Mouse (Mus musculus): ENCODE measurements around the gene Tmem273. TPM values are rescaled to one million over a fixed set of nuclear protein-coding genes. Genes with fewer than 3 reads are reported as not detected.

The Tmem273 gene
- polyA plus RNA-seq, 1 experiment: 1.0 TPM

DNA sequence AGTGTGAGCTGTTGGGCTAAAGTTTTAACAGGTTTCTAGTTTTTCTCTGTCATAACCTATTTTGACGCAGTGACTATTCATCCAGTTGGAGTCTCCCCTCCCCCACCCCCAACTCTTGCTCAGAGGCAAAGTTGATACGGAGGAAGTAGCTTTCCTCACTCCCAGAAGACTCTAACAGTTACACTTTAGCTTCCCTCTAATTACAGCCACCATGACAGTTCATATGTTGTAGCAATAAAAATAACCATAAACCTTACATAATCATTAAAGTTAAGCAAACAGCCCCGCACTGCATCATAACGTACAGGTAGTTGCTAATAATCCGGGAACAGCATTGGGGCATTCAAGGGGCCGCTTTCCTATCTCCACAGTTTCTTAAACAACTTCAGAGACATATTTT lies 15.2 kb upstream of the Tmem273 start:
- no peaks in the 10 kb centered on the region for H3K4me1 ChIP-seq (ENCODE audit: control insufficient read depth, insufficient read depth, low read length)
- H3K27me3 ChIP-seq (replicated peaks; ENCODE audit: control insufficient read depth, insufficient read depth, low read length): no peaks in the 10 kb centered on the region
- H3K36me3 ChIP-seq (ENCODE audit: control insufficient read depth, insufficient read depth, low read length): no peaks in the 10 kb centered on the region
- no peak overlapping the region for H3K4me3 ChIP-seq (ENCODE audit: insufficient read depth, low read depth, low read length)
- DNase-seq: no peak
- H3K27ac ChIP-seq (ENCODE audit: insufficient read depth, low read depth, low read length): no peak overlapping the region
- WGBS: 77% methylated on average over 6 of the region's 6 CpGs
- TF ChIP-seq CTCF (conservative IDR thresholded peaks at IDR 0.05; ENCODE audit: insufficient read depth, insufficient read length, low read depth, low read length): no peak
- TF ChIP-seq POLR2A (IDR thresholded peaks at IDR 0.05; ENCODE audit: low read depth, low read length): no peak

DNA sequence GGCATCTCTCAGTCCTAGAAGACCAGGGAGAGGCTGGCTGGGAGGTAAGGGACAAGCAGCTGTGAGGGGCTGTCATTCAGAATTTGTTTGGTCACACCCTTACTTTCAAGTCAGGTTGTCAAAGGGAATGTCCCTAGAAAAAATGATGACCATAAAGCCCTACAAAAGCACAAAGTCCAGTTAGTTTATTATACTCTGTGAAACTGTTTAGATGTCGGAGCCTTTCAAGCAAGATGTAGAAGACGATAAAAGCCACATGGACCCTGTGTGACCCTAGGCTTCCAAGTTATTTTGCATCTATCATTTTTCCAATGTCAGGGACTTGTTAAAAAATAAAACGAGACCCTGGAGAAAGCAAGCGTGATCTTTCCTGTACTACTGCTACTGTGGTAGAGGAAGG lies 13.7 kb upstream of the Tmem273 start:
- WGBS: 78% methylated on average over 4 of the region's 4 CpGs
- no peak for DNase-seq
- TF ChIP-seq CTCF (conservative IDR thresholded peaks at IDR 0.05; ENCODE audit: insufficient read depth, insufficient read length, low read depth, low read length): no peak
- TF ChIP-seq POLR2A (IDR thresholded peaks at IDR 0.05; ENCODE audit: low read depth, low read length): no peak
- Histone ChIP-seq H3K27me3 (replicated peaks; ENCODE audit: control insufficient read depth, insufficient read depth, low read length) (no peaks in the 10 kb centered on the region), H3K27ac (ENCODE audit: insufficient read depth, low read depth, low read length) (no peak overlapping the region), H3K4me3 (ENCODE audit: insufficient read depth, low read depth, low read length) (no peak overlapping the region), H3K4me1 (ENCODE audit: control insufficient read depth, insufficient read depth, low read length) (no peaks in the 10 kb centered on the region), H3K36me3 (ENCODE audit: control insufficient read depth, insufficient read depth, low read length) (no peaks in the 10 kb centered on the region)

- no peak overlapping the region for H3K27ac ChIP-seq (ENCODE audit: insufficient read depth, low read depth, low read length)
- H3K4me1 ChIP-seq (ENCODE audit: control insufficient read depth, insufficient read depth, low read length): no peaks in the 10 kb centered on the region
- H3K36me3 ChIP-seq (ENCODE audit: control insufficient read depth, insufficient read depth, low read length): no peaks in the 10 kb centered on the region
- peak; percentile 26; the same call in 1 of the 2 replicates for TF ChIP-seq CTCF (conservative IDR thresholded peaks at IDR 0.05; ENCODE audit: insufficient read depth, insufficient read length, low read depth, low read length)
- TF ChIP-seq POLR2A (IDR thresholded peaks at IDR 0.05; ENCODE audit: low read depth, low read length): no peak
- WGBS: 67% methylated on average over 3 of the region's 3 CpGs
- no peaks in the 10 kb centered on the region for H3K27me3 ChIP-seq (replicated peaks; ENCODE audit: control insufficient read depth, insufficient read depth, low read length)
- H3K4me3 ChIP-seq (ENCODE audit: insufficient read depth, low read depth, low read length): no peak overlapping the region
- DNase-seq: peak; percentile 29
Measured at GRCm38 (mm10) chr14:32772791-32773190, 13.0 kb upstream of the Tmem273 start.

GRCm38 (mm10) chr14:32773456-32773855 lies 12.3 kb upstream of the Tmem273 start:
- H3K4me3 ChIP-seq (ENCODE audit: insufficient read depth, low read depth, low read length): no peak overlapping the region
- TF ChIP-seq POLR2A (IDR thresholded peaks at IDR 0.05; ENCODE audit: low read depth, low read length): no peak
- no peak for TF ChIP-seq CTCF (conservative IDR thresholded peaks at IDR 0.05; ENCODE audit: insufficient read depth, insufficient read length, low read depth, low read length)
- no peak for DNase-seq

DNA sequence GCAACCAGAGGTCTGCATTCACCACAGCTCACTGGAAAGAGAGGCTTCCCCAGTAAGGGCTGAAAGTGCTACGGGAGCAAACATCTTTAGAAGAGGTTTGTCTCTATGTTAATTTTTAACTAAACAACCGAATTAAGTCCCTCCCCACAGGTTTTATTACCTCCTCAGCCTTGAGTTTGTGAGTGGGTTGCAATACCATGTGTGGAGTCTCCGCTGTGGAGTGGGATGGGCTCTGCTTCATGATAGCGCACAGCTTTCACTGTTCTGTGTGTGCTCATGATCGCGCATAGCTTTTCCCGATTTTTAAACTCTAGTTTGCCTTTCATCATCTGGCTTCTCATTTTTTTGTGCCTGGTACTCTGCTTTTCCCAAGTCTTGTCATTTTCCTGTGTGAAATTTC lies 9.7 kb upstream of the Tmem273 start:
- WGBS: 68% methylated on average over 7 of the region's 7 CpGs

More at GRCm38 (mm10) chr14:32773456-32773855, 12.3 kb upstream of the Tmem273 start:
- WGBS: 88% methylated on average over 3 of the region's 3 CpGs
- H3K36me3 ChIP-seq (ENCODE audit: control insufficient read depth, insufficient read depth, low read length): no peaks in the 10 kb centered on the region
- no peaks in the 10 kb centered on the region for H3K4me1 ChIP-seq (ENCODE audit: control insufficient read depth, insufficient read depth, low read length)
- no peak overlapping the region for H3K27ac ChIP-seq (ENCODE audit: insufficient read depth, low read depth, low read length)
- H3K27me3 ChIP-seq (replicated peaks; ENCODE audit: control insufficient read depth, insufficient read depth, low read length): no peaks in the 10 kb centered on the region

GRCm38 (mm10) chr14:32778362-32778761 lies 7.4 kb upstream of the Tmem273 start:
- no peak overlapping the region for H3K27ac ChIP-seq (ENCODE audit: insufficient read depth, low read depth, low read length)
- H3K36me3 ChIP-seq (ENCODE audit: control insufficient read depth, insufficient read depth, low read length): no peaks in the 10 kb centered on the region
- H3K4me1 ChIP-seq (ENCODE audit: control insufficient read depth, insufficient read depth, low read length): no peaks in the 10 kb centered on the region
- no peaks in the 10 kb centered on the region for H3K27me3 ChIP-seq (replicated peaks; ENCODE audit: control insufficient read depth, insufficient read depth, low read length)
- WGBS: 85% methylated on average over 3 of the region's 3 CpGs
- no peak for DNase-seq
- TF ChIP-seq CTCF (conservative IDR thresholded peaks at IDR 0.05; ENCODE audit: insufficient read depth, insufficient read length, low read depth, low read length) (no peak), POLR2A (IDR thresholded peaks at IDR 0.05; ENCODE audit: low read depth, low read length) (no peak)
- H3K4me3 ChIP-seq (ENCODE audit: insufficient read depth, low read depth, low read length): no peak overlapping the region

More for the DNA sequence above, 9.7 kb upstream of the Tmem273 start:
- Histone ChIP-seq H3K4me1 (ENCODE audit: control insufficient read depth, insufficient read depth, low read length) (no peaks in the 10 kb centered on the region), H3K27me3 (replicated peaks; ENCODE audit: control insufficient read depth, insufficient read depth, low read length) (no peaks in the 10 kb centered on the region), H3K27ac (ENCODE audit: insufficient read depth, low read depth, low read length) (no peak overlapping the region), H3K4me3 (ENCODE audit: insufficient read depth, low read depth, low read length) (no peak overlapping the region), H3K36me3 (ENCODE audit: control insufficient read depth, insufficient read depth, low read length) (no peaks in the 10 kb centered on the region)
- TF ChIP-seq CTCF (conservative IDR thresholded peaks at IDR 0.05; ENCODE audit: insufficient read depth, insufficient read length, low read depth, low read length) (no peak), POLR2A (IDR thresholded peaks at IDR 0.05; ENCODE audit: low read depth, low read length) (no peak)
- DNase-seq: no peak

DNA sequence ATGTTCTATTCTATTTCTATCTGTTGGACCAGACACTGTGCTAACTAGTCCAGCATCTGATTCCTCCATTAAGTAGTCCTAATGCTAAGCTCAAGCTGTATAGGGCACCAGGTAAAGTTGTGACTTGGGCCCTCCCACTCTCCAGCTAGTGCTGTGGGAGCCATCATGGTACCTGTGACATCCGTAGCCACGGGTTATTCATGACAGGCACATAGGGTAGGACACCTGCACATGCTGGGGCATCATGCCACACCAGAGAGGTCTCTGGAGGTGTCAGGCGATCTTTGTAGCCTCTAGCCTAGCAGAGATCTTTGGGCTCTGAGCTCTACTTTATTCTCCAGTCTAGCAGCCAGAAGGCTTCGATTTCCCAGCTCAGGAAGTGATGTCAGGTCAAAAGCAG lies 2.9 kb upstream of the Tmem273 start:
- no peak for TF ChIP-seq POLR2A (IDR thresholded peaks at IDR 0.05; ENCODE audit: low read depth, low read length)
- no peak for TF ChIP-seq CTCF (conservative IDR thresholded peaks at IDR 0.05; ENCODE audit: insufficient read depth, insufficient read length, low read depth, low read length)
- Histone ChIP-seq H3K4me1 (ENCODE audit: control insufficient read depth, insufficient read depth, low read length) (no peaks in the 10 kb centered on the region), H3K36me3 (ENCODE audit: control insufficient read depth, insufficient read depth, low read length) (no peaks in the 10 kb centered on the region), H3K27ac (ENCODE audit: insufficient read depth, low read depth, low read length) (no peak overlapping the region), H3K27me3 (replicated peaks; ENCODE audit: control insufficient read depth, insufficient read depth, low read length) (no peaks in the 10 kb centered on the region), H3K4me3 (ENCODE audit: insufficient read depth, low read depth, low read length) (no peak overlapping the region)
- 91% methylated on average over 4 of the region's 4 CpGs for WGBS
- DNase-seq: no peak

All from kidney, adult 2 months (tissue).